Mouse (Mus musculus) cortical plate, adult 2 months (tissue): ENCODE measurements around the gene Mybph.

Experiments used
- CTCF ChIP-seq: fragments of 200-500 bp; IDR thresholded peaks from 2 replicates; pipeline ENCODE4 v1.5.1; 2011; ENCODE audit warnings: mild to moderate bottlenecking, control low read depth, low read length; ENCODE audit not compliant: insufficient read depth; ENCODE audit errors: extremely low read depth
- POLR2A ChIP-seq: fragments of 200-500 bp; IDR thresholded peaks from 2 replicates; pipeline ENCODE4 v1.6.1; 2011; ENCODE audit warnings: mild to moderate bottlenecking, low read length, control low read depth; ENCODE audit not compliant: insufficient read depth; ENCODE audit errors: extremely low read depth

GRCm38 (mm10) chr1:134168567-134168966 lies 24.7 kb upstream of the Mybph start:
- TF ChIP-seq CTCF: no peak
- no peak for TF ChIP-seq POLR2A
